Mouse (Mus musculus) CH12.LX (cell line): ENCODE measurements around the gene Ctnnd2. TPM values are rescaled to one million over a fixed set of nuclear protein-coding genes. Genes with fewer than 3 reads are reported as not detected.

Experiments
- DNase-seq: peaks from one replicate; pipeline ENCODE4 v3.0.0-alpha.2; 2013; ENCODE audit errors: extremely low read depth
- H3K27ac ChIP-seq: 2 replicates; pipeline ENCODE4 v1.5.1; 2012; ENCODE audit warnings: low read depth, mild to moderate bottlenecking, control low read depth, moderate library complexity; ENCODE audit not compliant: insufficient read depth
- H3K27me3 ChIP-seq: replicated peaks from 2 replicates; pipeline ENCODE3; 2012; ENCODE audit warnings: inconsistent platforms
- H3K36me3 ChIP-seq, 2 experiments: replicated peaks in 1 of 2; 2 replicates each; pipeline versions ENCODE3 to v1.6.1; 2012; ENCODE audit warnings: inconsistent platforms in 1 of 2, low read length in 1 of 2, mild to moderate bottlenecking in 1 of 2, mixed read lengths in 1 of 2, moderate library complexity in 1 of 2; ENCODE audit not compliant: control insufficient read depth in 1 of 2, insufficient read depth in 1 of 2
- H3K4me1 ChIP-seq, 2 experiments: 2 replicates each; pipeline ENCODE4 v1.6.1; 2012; ENCODE audit warnings: inconsistent platforms in 1 of 2, moderate library complexity in 1 of 2; ENCODE audit not compliant: insufficient read depth in 2 of 2, control insufficient read depth in 1 of 2
- H3K4me2 ChIP-seq: 2 replicates; pipeline ENCODE4 v1.6.1; 2012; ENCODE audit warnings: low read depth, mild to moderate bottlenecking, control low read depth; ENCODE audit not compliant: poor library complexity, insufficient read depth, severe bottlenecking
- H3K4me3 ChIP-seq, 3 experiments: fragments of 150-350 bp in 1 of 3; sonication (generic) in 1 of 3; replicated peaks in 1 of 3; 2 replicates each; pipeline versions ENCODE3 to v1.5.1; 2011 to 2012; ENCODE audit warnings: low read depth in 2 of 3, low read length in 2 of 3, mild to moderate bottlenecking in 2 of 3, moderate library complexity in 2 of 3, control low read depth in 1 of 3, improper control_type of control experiment in 1 of 3, inconsistent platforms in 1 of 3, mixed read lengths in 1 of 3; ENCODE audit not compliant: poor library complexity in 1 of 3
- H3K79me2 ChIP-seq: replicated peaks from 2 replicates; pipeline ENCODE4 v1.6.1; 2012; ENCODE audit warnings: mild to moderate bottlenecking, moderate library complexity; ENCODE audit not compliant: control insufficient read depth, poor library complexity, insufficient read depth, severe bottlenecking; ENCODE audit errors: extremely low read depth
- H3K9ac ChIP-seq: 2 replicates; pipeline ENCODE4 v1.6.1; 2012; ENCODE audit warnings: low read depth, mild to moderate bottlenecking, control low read depth, moderate library complexity; ENCODE audit not compliant: insufficient read depth
- H3K9me3 ChIP-seq: replicated peaks from 2 replicates; pipeline ENCODE3; 2012; ENCODE audit warnings: low read length, inconsistent platforms, mixed read lengths
- CHD1 ChIP-seq: IDR thresholded peaks from 2 replicates; pipeline ENCODE4 v1.6.1; 2012; ENCODE audit warnings: low read depth, low read length, improper control_type of control experiment, inconsistent platforms
- CHD2 ChIP-seq: IDR thresholded peaks from 2 replicates; pipeline ENCODE4 v1.6.1; 2011; ENCODE audit warnings: low read length, improper control_type of control experiment
- CTCF ChIP-seq, 2 experiments: IDR thresholded peaks in 1 of 2; conservative IDR thresholded peaks in 1 of 2; 2 replicates each; pipeline ENCODE4 v1.5.1; 2011 to 2012; ENCODE audit warnings: low read depth in 2 of 2, low read length in 2 of 2, improper control_type of control experiment in 1 of 2, inconsistent platforms in 1 of 2, mild to moderate bottlenecking in 1 of 2, moderate library complexity in 1 of 2
- E2F4 ChIP-seq: IDR thresholded peaks from 2 replicates; pipeline ENCODE4 v1.6.1; 2011; ENCODE audit warnings: low read depth, low read length, improper control_type of control experiment; ENCODE audit not compliant: insufficient replicate concordance
- ELF1 ChIP-seq: IDR thresholded peaks from 2 replicates; pipeline ENCODE4 v1.6.1; 2014; ENCODE audit warnings: low read depth, mild to moderate bottlenecking, inconsistent platforms, low read length, improper control_type of control experiment
- ETS1 ChIP-seq: conservative IDR thresholded peaks from 2 replicates; pipeline ENCODE4 v1.6.1; 2012; ENCODE audit warnings: low read depth, mild to moderate bottlenecking, inconsistent platforms, low read length, improper control_type of control experiment, moderate library complexity
- GABPA ChIP-seq: IDR thresholded peaks from 2 replicates; pipeline ENCODE4 v1.6.1; 2012; ENCODE audit warnings: low read depth, low read length, improper control_type of control experiment, inconsistent platforms; ENCODE audit not compliant: insufficient replicate concordance
- JUN ChIP-seq: IDR thresholded peaks from 2 replicates; pipeline ENCODE4 v1.6.1; 2011; ENCODE audit warnings: low read depth, mild to moderate bottlenecking, low read length, improper control_type of control experiment, moderate library complexity; ENCODE audit not compliant: insufficient read depth
- JUND ChIP-seq: conservative IDR thresholded peaks from 2 replicates; pipeline ENCODE4 v1.6.1; 2011; ENCODE audit warnings: low read depth, low read length, improper control_type of control experiment
- KAT2A ChIP-seq: IDR thresholded peaks from 2 replicates; pipeline ENCODE4 v1.6.1; 2012; ENCODE audit warnings: low read length, improper control_type of control experiment, inconsistent platforms; ENCODE audit not compliant: insufficient replicate concordance
- MAFK ChIP-seq: IDR thresholded peaks from 2 replicates; pipeline ENCODE4 v1.6.1; 2011; ENCODE audit warnings: low read length, improper control_type of control experiment; ENCODE audit not compliant: insufficient replicate concordance
- MAX ChIP-seq: IDR thresholded peaks from 2 replicates; pipeline ENCODE4 v1.6.1; 2011; ENCODE audit warnings: low read length, improper control_type of control experiment
- MAZ ChIP-seq: IDR thresholded peaks from 2 replicates; pipeline ENCODE4 v1.6.1; 2012; ENCODE audit warnings: low read depth, mild to moderate bottlenecking, inconsistent platforms, low read length, improper control_type of control experiment, moderate library complexity
- NRF1 ChIP-seq: IDR thresholded peaks from 2 replicates; pipeline ENCODE4 v1.6.1; 2014; ENCODE audit warnings: low read depth, mild to moderate bottlenecking, inconsistent platforms, low read length, improper control_type of control experiment, moderate library complexity
- POLR2A ChIP-seq: IDR thresholded peaks from 2 replicates; pipeline ENCODE4 v1.6.1; 2011; ENCODE audit warnings: low read depth, mild to moderate bottlenecking, improper control_type of control experiment, low read length
- POLR2AphosphoS2 ChIP-seq: IDR thresholded peaks from 2 replicates; pipeline ENCODE4 v1.6.1; 2011; ENCODE audit warnings: low read depth, low read length, improper control_type of control experiment
- RCOR1 ChIP-seq: conservative IDR thresholded peaks from 2 replicates; pipeline ENCODE4 v1.6.1; 2012; ENCODE audit warnings: low read depth, mild to moderate bottlenecking, inconsistent platforms, low read length, improper control_type of control experiment
- SMC3 ChIP-seq: IDR thresholded peaks from 2 replicates; pipeline ENCODE4 v1.6.1; 2011; ENCODE audit warnings: low read depth, low read length, improper control_type of control experiment
- TBP ChIP-seq: conservative IDR thresholded peaks from 2 replicates; pipeline ENCODE4 v1.6.1; 2011; ENCODE audit warnings: low read depth, low read length, improper control_type of control experiment
- USF2 ChIP-seq: conservative IDR thresholded peaks from 2 replicates; pipeline ENCODE4 v1.6.1; 2011; ENCODE audit warnings: low read depth, low read length, improper control_type of control experiment
- ZC3H11A ChIP-seq: IDR thresholded peaks from 2 replicates; pipeline ENCODE4 v1.6.1; 2012; ENCODE audit warnings: low read depth, mild to moderate bottlenecking, inconsistent platforms, low read length, improper control_type of control experiment
- dilution Hi-C: fragments of 300-500 bp; cut with MboI; formaldehyde crosslinking; loops from 2 replicates; pipeline ENCODE4 v1.14.3; 2020; ENCODE audit warnings: low sequenced_read_pairs; ENCODE audit not compliant: extremely low pct_unique_long_range_greater_than_20kb, extremely low pct_ligation_motif_present
- in situ Hi-C: fragments of 300-500 bp; cut with MboI; formaldehyde crosslinking; loops from 3 replicates; pipeline ENCODE4 v1.14.3; 2019; ENCODE audit warnings: low sequenced_read_pairs, low pct_ligation_motif_present, low pct_unique_long_range_greater_than_20kb, mixed read lengths
- polyA plus RNA-seq: library from polyadenylated mRNA; unstranded; fragments of >175 nt; gene quantifications from 2 replicates; pipeline ENCODE4 v1.2.1, GENCODE M21; 2012; ENCODE audit warnings: low read depth; ENCODE audit not compliant: insufficient read length
- total RNA-seq, 2 experiments: library from RNA; depleted of rRNA; stranded (reverse); fragments of 300-350 nt in 1 of 2; fragments of >200 nt in 1 of 2; gene quantifications; 2 replicates each; pipeline ENCODE4 v1.2.3; 2012 to 2014

The Ctnnd2 gene
- total and polyA plus RNA-seq, 3 experiments = 0.23 TPM; not detected in 2

DNA sequence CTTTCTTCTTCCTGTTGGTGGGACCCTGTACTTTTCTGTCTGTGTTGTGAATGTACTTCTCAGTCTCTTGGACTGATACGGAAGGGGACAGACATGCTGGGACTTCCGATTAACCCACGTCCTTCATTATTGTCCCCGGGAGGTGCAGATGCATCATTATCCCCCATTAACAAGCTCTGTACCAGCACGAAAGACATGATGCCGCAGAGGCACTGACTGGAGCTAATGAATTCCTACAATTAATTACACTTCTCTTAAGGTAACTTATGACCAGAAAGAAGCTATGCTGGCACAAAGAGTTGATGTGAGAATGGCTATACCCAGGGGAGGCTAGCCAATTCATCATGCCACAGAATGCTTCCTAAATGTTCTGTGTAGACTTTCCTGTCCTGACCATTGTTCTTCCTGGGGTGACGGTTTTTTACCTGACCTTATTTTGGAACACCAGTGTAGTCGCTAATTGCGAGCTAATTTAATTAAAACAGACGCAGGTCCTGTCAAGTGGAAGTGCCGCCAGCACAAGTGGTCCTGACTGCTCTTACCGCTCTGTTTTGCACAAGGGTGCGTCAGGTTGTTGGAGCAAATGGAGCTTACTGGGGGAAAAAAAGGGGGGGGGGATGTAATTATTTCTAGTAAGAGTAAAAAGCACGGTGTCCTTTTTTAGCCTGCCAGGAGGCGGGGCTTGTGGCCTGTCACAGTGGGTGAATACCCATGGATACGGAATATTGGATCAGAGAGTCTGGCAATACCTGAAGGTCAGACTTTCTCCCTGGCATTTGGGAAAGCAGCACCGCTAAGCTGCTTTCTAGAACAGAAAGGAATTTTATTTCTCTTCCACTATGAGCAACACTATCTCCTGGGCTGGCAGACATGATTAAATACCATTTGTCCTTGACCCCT lies 685.1 kb downstream of the Ctnnd2 start:
- H3K4me3 ChIP-seq = no peak overlapping the region
- DNase-seq = no peak
- no peaks in the 10 kb centered on the region for H3K4me1 ChIP-seq
- TF ChIP-seq TBP = no peak
- TF ChIP-seq CTCF (conservative IDR thresholded peaks at IDR 0.05 in 1 of 2, IDR thresholded peaks at IDR 0.05 in 1 of 2; ENCODE audit: low read depth in 2 of 2, low read length in 2 of 2) = no peak
- no peak for TF ChIP-seq MAX
- TF ChIP-seq GABPA = no peak
- TF ChIP-seq KAT2A = no peak
- no peak for TF ChIP-seq CHD2
- TF ChIP-seq ZC3H11A = no peak
- TF ChIP-seq RCOR1 = no peak
- TF ChIP-seq, all 38 proteins: peak for 0
- Histone ChIP-seq H3K27me3 (no peaks in the 10 kb centered on the region), H3K36me3 (no peaks in the 10 kb centered on the region), H3K79me2 (no peaks in the 10 kb centered on the region), H3K4me2 (no peak overlapping the region), H3K27ac (no peak overlapping the region), H3K9ac (no peak overlapping the region), H3K9me3 (no peaks in the 10 kb centered on the region)
- dilution Hi-C loops = no loop called here
- in situ Hi-C loops = no loop called here

DNA sequence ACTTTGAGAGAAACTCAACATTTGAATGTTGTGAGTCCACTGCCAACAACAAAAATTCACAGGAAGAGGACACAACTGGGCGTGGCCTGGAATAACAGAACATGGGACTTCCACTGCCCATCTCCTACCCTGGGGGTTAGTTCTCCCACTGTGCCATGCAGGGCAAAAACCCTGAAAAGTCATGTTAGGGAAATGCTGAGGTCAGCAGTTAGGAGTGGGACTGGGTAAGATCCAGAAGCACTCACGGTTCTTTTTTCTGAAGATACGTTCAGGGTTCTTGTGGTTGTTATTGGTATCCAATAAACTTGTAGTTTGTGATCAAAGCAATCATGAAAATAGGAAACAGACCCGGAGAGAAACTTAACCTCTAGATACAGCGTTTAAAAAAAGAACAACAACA lies 695.0 kb downstream of the Ctnnd2 start:
- no peaks in the 10 kb centered on the region for H3K9me3 ChIP-seq
- DNase-seq = no peak
- no peak overlapping the region for H3K4me2 ChIP-seq
- H3K27ac ChIP-seq = no peak overlapping the region
- H3K9ac ChIP-seq = no peak overlapping the region
- H3K79me2 ChIP-seq = no peaks in the 10 kb centered on the region
- peaks cover 0 to 4% of the 10 kb centered on the region in 2 experiments; a peak in 2 of 4 replicates for H3K4me1 ChIP-seq
- no peak overlapping the region for H3K4me3 ChIP-seq
- TF ChIP-seq MAFK = peak; percentile 81; the same call in 1 of the 2 replicates
- TF ChIP-seq TBP = no peak
- TF ChIP-seq, all 38 proteins: peak for 1
- no peaks in the 10 kb centered on the region for H3K27me3 ChIP-seq
- no peaks in the 10 kb centered on the region for H3K36me3 ChIP-seq
- dilution Hi-C loops (no loop called here), in situ Hi-C loops (no loop called here)

DNA sequence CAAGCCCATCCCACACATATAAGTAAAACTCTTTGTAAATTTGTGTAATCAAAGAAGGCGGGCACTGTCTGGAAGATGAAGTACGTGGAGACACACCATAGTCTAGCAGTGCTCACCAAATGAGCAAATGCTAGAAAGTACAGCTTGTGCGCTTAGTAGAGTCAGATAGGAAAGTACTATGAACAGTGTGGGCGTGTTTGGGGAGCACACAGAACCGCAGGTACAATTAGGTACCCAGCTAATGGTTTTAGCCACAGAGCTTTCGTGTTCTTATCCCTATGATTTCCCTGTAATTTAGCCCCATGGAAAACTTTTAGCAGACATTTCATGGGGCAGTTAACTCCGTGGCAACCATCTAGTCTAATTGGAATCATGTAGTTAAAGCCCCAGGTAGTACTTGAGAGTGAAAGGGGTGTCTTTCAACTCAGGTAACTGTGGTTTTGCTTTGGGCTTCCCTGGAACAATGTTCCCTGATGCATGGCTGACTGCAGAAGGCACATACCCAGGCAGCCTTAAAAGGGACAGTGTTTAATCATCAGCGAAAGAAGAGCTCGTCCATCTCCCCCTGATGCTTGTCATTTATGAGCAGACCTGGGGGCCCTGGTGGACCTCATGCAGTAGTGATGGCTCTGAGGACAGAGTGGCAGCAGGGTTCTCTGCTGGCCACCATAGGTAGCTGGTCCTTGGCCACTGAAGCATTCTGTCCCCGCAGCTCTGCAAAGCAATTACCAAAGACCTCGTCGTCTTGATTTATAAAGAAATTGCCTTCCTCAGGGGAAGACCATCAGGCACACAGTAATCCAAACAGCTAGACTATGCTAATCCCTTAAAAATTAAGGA lies 697.5 kb downstream of the Ctnnd2 start:
- H3K4me3 ChIP-seq = no peak overlapping the region
- H3K27ac ChIP-seq = no peak overlapping the region
- H3K27me3 ChIP-seq = no peaks in the 10 kb centered on the region
- no peaks in the 10 kb centered on the region for H3K79me2 ChIP-seq
- H3K9me3 ChIP-seq = no peaks in the 10 kb centered on the region
- dilution Hi-C loops (no loop called here), in situ Hi-C loops (no loop called here)
- peaks cover 0 to 4% of the 10 kb centered on the region in 2 experiments; a peak in 2 of 4 replicates for H3K4me1 ChIP-seq
- no peak for DNase-seq
- TF ChIP-seq JUN = no peak
- TF ChIP-seq RCOR1 = no peak
- no peak for TF ChIP-seq POLR2AphosphoS2
- TF ChIP-seq ELF1 = no peak
- no peak for TF ChIP-seq GABPA
- no peak for TF ChIP-seq ETS1
- TF ChIP-seq USF2 = no peak
- TF ChIP-seq CTCF (conservative IDR thresholded peaks at IDR 0.05 in 1 of 2, IDR thresholded peaks at IDR 0.05 in 1 of 2; ENCODE audit: low read depth in 2 of 2, low read length in 2 of 2) = no peak
- TF ChIP-seq JUND = no peak
- TF ChIP-seq E2F4 = no peak
- TF ChIP-seq CHD1 = no peak
- TF ChIP-seq POLR2A = no peak
- no peak for TF ChIP-seq MAZ
- TF ChIP-seq NRF1 = no peak
- TF ChIP-seq SMC3 = no peak
- H3K9ac ChIP-seq = no peak overlapping the region
- H3K36me3 ChIP-seq = no peaks in the 10 kb centered on the region
- peak overlapping the region; percentile 31; the same call in 1 of the 2 replicates for H3K4me2 ChIP-seq
